Mouse (Mus musculus): ENCODE measurements around the gene Gstm3. TPM values are rescaled to one million over a fixed set of nuclear protein-coding genes. Genes with fewer than 3 reads are reported as not detected.
"Not testable (repeated sequence)": the region's sequence is repeated elsewhere in the genome, so short reads cannot be mapped to it uniquely, and the experiment has no call there.

Gstm3 gene
- total RNA-seq, 2 experiments from 2014 or later = not detected

GRCm38 (mm10) chr3:107977691-107978090 lies 8.6 kb upstream of the Gstm3 start:
- no peak for ATAC-seq (replicated peaks; ENCODE audit: low FRiP score, poor library complexity, severe bottlenecking)

GRCm38 (mm10) chr3:107974237-107974636 lies 5.2 kb upstream of the Gstm3 start:
- ATAC-seq (replicated peaks; ENCODE audit: low FRiP score, poor library complexity, severe bottlenecking) = no peak

GRCm38 (mm10) chr3:107972070-107972469 lies 3.0 kb upstream of the Gstm3 start:
- ATAC-seq (replicated peaks; ENCODE audit: low FRiP score, poor library complexity, severe bottlenecking) = no peak

- ATAC-seq (replicated peaks; ENCODE audit: low FRiP score, poor library complexity, severe bottlenecking) = not testable (repeated sequence)
These were observed 2.0 kb upstream of the Gstm3 start for GRCm38 (mm10) chr3:107971101-107971500.

GRCm38 (mm10) chr3:107966631-107967030 lies 2.5 kb downstream of the Gstm3 start:
- ATAC-seq (replicated peaks; ENCODE audit: low FRiP score, poor library complexity, severe bottlenecking) = no peak

- no peak for ATAC-seq (replicated peaks; ENCODE audit: low FRiP score, poor library complexity, severe bottlenecking)
These were observed 3.5 kb downstream of the Gstm3 start for GRCm38 (mm10) chr3:107965592-107965991.

GRCm38 (mm10) chr3:107964656-107965308 lies 4.3 kb downstream of the Gstm3 start:
- no peak for ATAC-seq (replicated peaks; ENCODE audit: low FRiP score, poor library complexity, severe bottlenecking)

- ATAC-seq (replicated peaks; ENCODE audit: low FRiP score, poor library complexity, severe bottlenecking) = no peak
These were observed 5.1 kb downstream of the Gstm3 start for GRCm38 (mm10) chr3:107964026-107964425.

GRCm38 (mm10) chr3:107955260-107955659 lies 13.8 kb downstream of the Gstm3 start:
- not testable (repeated sequence) for ATAC-seq (replicated peaks; ENCODE audit: low FRiP score, poor library complexity, severe bottlenecking)

GRCm38 (mm10) chr3:107953906-107954305 lies 15.2 kb downstream of the Gstm3 start:
- no peak for ATAC-seq (replicated peaks; ENCODE audit: low FRiP score, poor library complexity, severe bottlenecking)

GRCm38 (mm10) chr3:107953328-107953755 lies 15.7 kb downstream of the Gstm3 start:
- ATAC-seq (replicated peaks; ENCODE audit: low FRiP score, poor library complexity, severe bottlenecking) = no peak

GRCm38 (mm10) chr3:107950531-107950930 lies 18.6 kb downstream of the Gstm3 start:
- ATAC-seq (replicated peaks; ENCODE audit: low FRiP score, poor library complexity, severe bottlenecking) = no peak

- not testable (repeated sequence) for ATAC-seq (replicated peaks; ENCODE audit: low FRiP score, poor library complexity, severe bottlenecking)
These were observed 19.6 kb downstream of the Gstm3 start for GRCm38 (mm10) chr3:107949461-107949860.

- ATAC-seq (replicated peaks; ENCODE audit: low FRiP score, poor library complexity, severe bottlenecking) = no peak
These were observed 23.4 kb downstream of the Gstm3 start for GRCm38 (mm10) chr3:107945729-107946128.

- ATAC-seq (replicated peaks; ENCODE audit: low FRiP score, poor library complexity, severe bottlenecking) = no peak
These were observed 25.7 kb downstream of the Gstm3 start, which contains the start of gene Gstm6 for GRCm38 (mm10) chr3:107943239-107943990. TSS of gene Gstm6 (minus strand) at chr3:107943749.

- ATAC-seq (replicated peaks; ENCODE audit: low FRiP score, poor library complexity, severe bottlenecking) = no peak
These were observed 27.8 kb downstream of the Gstm3 start for GRCm38 (mm10) chr3:107941261-107941660.

- ATAC-seq (replicated peaks; ENCODE audit: low FRiP score, poor library complexity, severe bottlenecking) = no peak
These were observed 28.6 kb downstream of the Gstm3 start for GRCm38 (mm10) chr3:107940524-107940923.

- no peak for ATAC-seq (replicated peaks; ENCODE audit: low FRiP score, poor library complexity, severe bottlenecking)
These were observed 29.3 kb downstream of the Gstm3 start for GRCm38 (mm10) chr3:107939830-107940229.

- ATAC-seq (replicated peaks; ENCODE audit: low FRiP score, poor library complexity, severe bottlenecking) = peak; percentile 54; the same call in 1 of the 2 replicates
These were observed 29.7 kb downstream of the Gstm3 start for GRCm38 (mm10) chr3:107939403-107939802.

- ATAC-seq (replicated peaks; ENCODE audit: low FRiP score, poor library complexity, severe bottlenecking) = no peak
These were observed 33.2 kb downstream of the Gstm3 start for GRCm38 (mm10) chr3:107935888-107936287.

GRCm38 (mm10) chr3:107935268-107935667 lies 33.8 kb downstream of the Gstm3 start:
- no peak for ATAC-seq (replicated peaks; ENCODE audit: low FRiP score, poor library complexity, severe bottlenecking)

Measured in erythroblast, adult 5-6 weeks (primary cell).